Mouse (Mus musculus): Measurements from ENCODE around the gene Fndc5. TPM values are rescaled to one million over a fixed set of nuclear protein-coding genes. Genes with fewer than 3 reads are reported as not detected.

The Fndc5 gene
- total RNA-seq, 2 experiments from 2014 or later: 0.07 TPM; not detected in 1

Other genes with a start within 250 kb of the Fndc5 start
- gene Azin2, start 174.6 kb upstream of the Fndc5 start, total RNA-seq (2015): 0.25 and 0.38 TPM in 2 replicates
- 0.29 and 1.5 TPM in 2 replicates for gene Azin2, start 174.6 kb upstream of the Fndc5 start, total RNA-seq (2017)
- gene Ak2, start 145.0 kb upstream of the Fndc5 start, total RNA-seq (2015): 41.2 and 48.0 TPM in 2 replicates
- 69.0 and 71.2 TPM in 2 replicates for gene Ak2, start 145.0 kb upstream of the Fndc5 start, total RNA-seq (2017)
- gene Rnf19b, start 78.7 kb upstream of the Fndc5 start, total RNA-seq (2015): 20.2 and 24.2 TPM in 2 replicates
- gene Rnf19b, start 78.7 kb upstream of the Fndc5 start, total RNA-seq (2017): 52.8 and 56.8 TPM in 2 replicates
- gene Tmem54, start 31.5 kb upstream of the Fndc5 start, total RNA-seq (2015): not detected in 2 replicates
- gene Tmem54, start 31.5 kb upstream of the Fndc5 start, total RNA-seq (2017): not detected in 2 replicates
- not detected in 2 replicates for gene Hpca, start 15.0 kb upstream of the Fndc5 start, total RNA-seq (2015)
- gene Hpca, start 15.0 kb upstream of the Fndc5 start, total RNA-seq (2017): not detected in 2 replicates
- gene S100pbp, start 52.7 kb downstream of the Fndc5 start, total RNA-seq (2015): 28.3 and 37.5 TPM in 2 replicates
- gene S100pbp, start 52.7 kb downstream of the Fndc5 start, total RNA-seq (2017): 14.1 and 22.2 TPM in 2 replicates
- gene Yars, start 52.8 kb downstream of the Fndc5 start, total RNA-seq (2015): 9.4 and 12.5 TPM in 2 replicates
- 20.0 and 26.1 TPM in 2 replicates for gene Yars, start 52.8 kb downstream of the Fndc5 start, total RNA-seq (2017)
- not detected in 2 replicates for gene C77080, start 124.4 kb downstream of the Fndc5 start, total RNA-seq (2015)
- gene C77080, start 124.4 kb downstream of the Fndc5 start, total RNA-seq (2017): not detected in 2 replicates
- gene Sync, start 150.6 kb downstream of the Fndc5 start, total RNA-seq (2015): not detected in 2 replicates
- gene Sync, start 150.6 kb downstream of the Fndc5 start, total RNA-seq (2017): 1.3 TPM in 1 of 2 replicates, not detected in the other
- gene Rbbp4, start 198.4 kb downstream of the Fndc5 start, total RNA-seq (2015): 174 and 182 TPM in 2 replicates
- 86.5 and 88.9 TPM in 2 replicates for gene Rbbp4, start 198.4 kb downstream of the Fndc5 start, total RNA-seq (2017)
- 60.9 and 69.8 TPM in 2 replicates for gene Zbtb8os, start 198.7 kb downstream of the Fndc5 start, total RNA-seq (2015)
- 79.7 and 84.8 TPM in 2 replicates for gene Zbtb8os, start 198.7 kb downstream of the Fndc5 start, total RNA-seq (2017)
- gene Zbtb8a, start 241.1 kb downstream of the Fndc5 start, total RNA-seq (2015): 3.0 and 3.3 TPM in 2 replicates
- gene Zbtb8a, start 241.1 kb downstream of the Fndc5 start, total RNA-seq (2017): 9.3 and 9.4 TPM in 2 replicates